Mouse (Mus musculus): Measurements from ENCODE around the gene Cbx1. TPM values are rescaled to one million over a fixed set of nuclear protein-coding genes. Genes with fewer than 3 reads are reported as not detected.

The Cbx1 gene
- total RNA-seq (2021), result 100 to 1,000 TPM in 1 of 2 experiments, 10 to 100 TPM in 1; 93.5 to 109 TPM
- long read RNA-seq, experiment 1, partial matches to known transcripts, result 4 of 34 reads
- long read RNA-seq, experiment 1, other reads (novel, unspliced or antisense), result 25 of 34 reads
- long read RNA-seq, experiment 2, transcript Cbx1-203 (6 exons, 1,251 nt), result major isoform, 8 of 58 reads
- long read RNA-seq, experiment 2, partial matches to known transcripts, result 6 of 58 reads
- long read RNA-seq, experiment 2, other reads (novel, unspliced or antisense), result 40 of 58 reads

- DNase-seq (ENCODE audit: low spot score in 2 of 2), result peak; percentile 85 to 86
These were observed at the start of gene Cbx1 for GRCm38 (mm10) chr11:96788871-96789795. Gene Cbx1 (plus strand): TSS chr11:96789127.

- DNase-seq (ENCODE audit: low spot score in 2 of 2), result no peak
These were observed 48.1 kb upstream of the Cbx1 start for GRCm38 (mm10) chr11:96740796-96741195.

GRCm38 (mm10) chr11:96741995-96742394 is 46.9 kb upstream of the Cbx1 start:
- no peak for DNase-seq (ENCODE audit: low spot score in 2 of 2)

- no peak for DNase-seq (ENCODE audit: low spot score in 2 of 2)
These were observed 45.9 kb upstream of the Cbx1 start for GRCm38 (mm10) chr11:96743000-96743399.

GRCm38 (mm10) chr11:96743891-96744290 is 45.0 kb upstream of the Cbx1 start:
- DNase-seq (ENCODE audit: low spot score in 2 of 2), result no peak

GRCm38 (mm10) chr11:96746648-96747047 is 42.3 kb upstream of the Cbx1 start:
- no peak for DNase-seq (ENCODE audit: low spot score in 2 of 2)

GRCm38 (mm10) chr11:96747555-96747954 is 41.4 kb upstream of the Cbx1 start:
- DNase-seq (ENCODE audit: low spot score in 2 of 2), result no peak

- DNase-seq (ENCODE audit: low spot score in 2 of 2), result no peak
These were observed 33.6 kb upstream of the Cbx1 start for GRCm38 (mm10) chr11:96755298-96755697.

GRCm38 (mm10) chr11:96757421-96757820 is 31.5 kb upstream of the Cbx1 start:
- DNase-seq (ENCODE audit: low spot score in 2 of 2), result no peak

GRCm38 (mm10) chr11:96758402-96758801 is 30.5 kb upstream of the Cbx1 start:
- no peak for DNase-seq (ENCODE audit: low spot score in 2 of 2)

GRCm38 (mm10) chr11:96760042-96760441 is 28.9 kb upstream of the Cbx1 start:
- DNase-seq (ENCODE audit: low spot score in 2 of 2), result no peak

GRCm38 (mm10) chr11:96761984-96762383 is 26.9 kb upstream of the Cbx1 start:
- no peak for DNase-seq (ENCODE audit: low spot score in 2 of 2)

GRCm38 (mm10) chr11:96762742-96763470 is 26.0 kb upstream of the Cbx1 start:
- DNase-seq (ENCODE audit: low spot score in 2 of 2), result no peak

- no peak for DNase-seq (ENCODE audit: low spot score in 2 of 2)
These were observed 24.2 kb upstream of the Cbx1 start for GRCm38 (mm10) chr11:96764511-96765350.

GRCm38 (mm10) chr11:96765645-96766044 is 23.3 kb upstream of the Cbx1 start:
- no peak for DNase-seq (ENCODE audit: low spot score in 2 of 2)

GRCm38 (mm10) chr11:96766555-96766954 is 22.4 kb upstream of the Cbx1 start:
- no peak for DNase-seq (ENCODE audit: low spot score in 2 of 2)

- DNase-seq (ENCODE audit: low spot score in 2 of 2), result no peak
These were observed 21.8 kb upstream of the Cbx1 start for GRCm38 (mm10) chr11:96767096-96767495.

- no peak for DNase-seq (ENCODE audit: low spot score in 2 of 2)
These were observed 20.7 kb upstream of the Cbx1 start for GRCm38 (mm10) chr11:96768240-96768639.

- DNase-seq (ENCODE audit: low spot score in 2 of 2), result no peak
These were observed 17.5 kb upstream of the Cbx1 start for GRCm38 (mm10) chr11:96771274-96771975.

GRCm38 (mm10) chr11:96772413-96772812 is 16.5 kb upstream of the Cbx1 start:
- no peak for DNase-seq (ENCODE audit: low spot score in 2 of 2)

All from adrenal gland, postnatal 4 days (tissue).